Mouse (Mus musculus): ENCODE measurements around the gene Golt1a.

The Golt1a gene

GRCm38 (mm10) chr1:133347693-133348520, 38.3 kb downstream of the Golt1a start:
- no peak for DNase-seq (ENCODE audit: low read depth, low spot score)

- DNase-seq (ENCODE audit: low read depth, low spot score): no peak
These were observed 40.6 kb downstream of the Golt1a start, which contains the start of gene Ren1 for GRCm38 (mm10) chr1:133350210-133350609. Gene Ren1, plus strand, starts transcription at chr1:133350510.

GRCm38 (mm10) chr1:133351762-133352161, 42.2 kb downstream of the Golt1a start:
- DNase-seq (ENCODE audit: low read depth, low spot score): no peak

- DNase-seq (ENCODE audit: low read depth, low spot score): peak; percentile 76
These were observed 43.8 kb downstream of the Golt1a start for GRCm38 (mm10) chr1:133353371-133353809.

GRCm38 (mm10) chr1:133355469-133355868, 45.9 kb downstream of the Golt1a start:
- no peak for DNase-seq (ENCODE audit: low read depth, low spot score)

- no peak for DNase-seq (ENCODE audit: low read depth, low spot score)
These were observed 46.3 kb downstream of the Golt1a start for GRCm38 (mm10) chr1:133355912-133356311.

- DNase-seq (ENCODE audit: low read depth, low spot score): no peak
These were observed 46.7 kb downstream of the Golt1a start for GRCm38 (mm10) chr1:133356330-133356729.

GRCm38 (mm10) chr1:133361006-133361405, 51.4 kb downstream of the Golt1a start:
- DNase-seq (ENCODE audit: low read depth, low spot score): no peak

GRCm38 (mm10) chr1:133362103-133362502, 52.5 kb downstream of the Golt1a start:
- no peak for DNase-seq (ENCODE audit: low read depth, low spot score)

- peak; percentile 83 for DNase-seq (ENCODE audit: low read depth, low spot score)
These were observed 53.8 kb downstream of the Golt1a start, which contains the start of gene Etnk2 for GRCm38 (mm10) chr1:133363276-133364021. Gene Etnk2, plus strand, starts transcription at chr1:133363572.

- DNase-seq (ENCODE audit: low read depth, low spot score): no peak
These were observed 54.5 kb downstream of the Golt1a start for GRCm38 (mm10) chr1:133364022-133364630.

GRCm38 (mm10) chr1:133364890-133365289, 55.3 kb downstream of the Golt1a start:
- no peak for DNase-seq (ENCODE audit: low read depth, low spot score)

GRCm38 (mm10) chr1:133366951-133367605, 57.5 kb downstream of the Golt1a start:
- DNase-seq (ENCODE audit: low read depth, low spot score): no peak

GRCm38 (mm10) chr1:133367606-133368488, 58.2 kb downstream of the Golt1a start:
- DNase-seq (ENCODE audit: low read depth, low spot score): no peak

- DNase-seq (ENCODE audit: low read depth, low spot score): no peak
These were observed 59.0 kb downstream of the Golt1a start for GRCm38 (mm10) chr1:133368644-133369043.

- no peak for DNase-seq (ENCODE audit: low read depth, low spot score)
These were observed 60.8 kb downstream of the Golt1a start for GRCm38 (mm10) chr1:133370352-133370751.

- DNase-seq (ENCODE audit: low read depth, low spot score): no peak
These were observed 61.8 kb downstream of the Golt1a start for GRCm38 (mm10) chr1:133371431-133371830.

GRCm38 (mm10) chr1:133372113-133372512, 62.5 kb downstream of the Golt1a start:
- DNase-seq (ENCODE audit: low read depth, low spot score): no peak
